Comparison of ENCODE assay signal across 25 mouse cellular contexts in genomic region chr5:38280075-38280474, GRCm38 (mm10). TPM values are rescaled to one million over a fixed set of nuclear protein-coding genes. Genes with fewer than 3 reads are reported as not detected.
"Had no signal": no experiment of that assay in that cellular context is flagged by ENCODE, and none has a peak within 500 bp of the region (broad histone marks: within the 10 kb centered on the region; RNA-seq: fewer than 3 reads in every experiment).

No protein-coding gene starts in this region.

- H3K9ac ChIP-seq: liver, embryonic 15.5 days; liver, postnatal 0 days; lung, embryonic 15.5 days; midbrain, embryonic 13.5 days; midbrain, embryonic 15.5 days; neural tube, embryonic 13.5 days; neural tube, embryonic 15.5 days; stomach, embryonic 15.5 days had no signal

- ATAC-seq: liver, postnatal 0 days; lung, postnatal 0 days; midbrain, embryonic 13.5 days; midbrain, embryonic 15.5 days had no signal

- H3K4me1 ChIP-seq: liver, embryonic 15.5 days had no signal

- H3K4me2 ChIP-seq: liver, embryonic 15.5 days; lung, embryonic 15.5 days; midbrain, embryonic 11.5 days; midbrain, embryonic 13.5 days; midbrain, embryonic 15.5 days; neural tube, embryonic 13.5 days; neural tube, embryonic 15.5 days; stomach, embryonic 15.5 days had no signal

- H3K36me3 ChIP-seq: liver, embryonic 15.5 days; lung, embryonic 15.5 days; midbrain, embryonic 13.5 days; midbrain, embryonic 15.5 days; neural tube, embryonic 13.5 days; neural tube, embryonic 15.5 days; stomach, embryonic 15.5 days had no signal

- H3K4me3 ChIP-seq: liver, embryonic 15.5 days; lung, embryonic 15.5 days; megakaryocyte, embryonic 14.5 days; midbrain, embryonic 13.5 days; midbrain, embryonic 15.5 days; neural tube, embryonic 13.5 days; neural tube, embryonic 15.5 days; stomach, embryonic 15.5 days had no signal

- H3K9me3 ChIP-seq: liver, embryonic 15.5 days; lung, embryonic 15.5 days; megakaryocyte, embryonic 14.5 days; midbrain, embryonic 13.5 days; midbrain, embryonic 15.5 days; neural tube, embryonic 13.5 days; neural tube, embryonic 15.5 days; stomach, embryonic 15.5 days had no signal

- DNase-seq: liver, postnatal 0 days; lung, adult 2 months; lung, postnatal 14 days; lung, postnatal 36 days; retina, postnatal 1 day; right cerebral cortex, adult 18-20 months; right cerebral cortex, postnatal 25 days; thymus, adult 18-20 months; thymus, postnatal 14 days; thymus, postnatal 36 days had no signal

- H3K27ac ChIP-seq: liver, embryonic 15.5 days; lung, embryonic 15.5 days; macrophage; midbrain, embryonic 13.5 days; midbrain, embryonic 15.5 days; neural tube, embryonic 13.5 days; neural tube, embryonic 15.5 days; stomach, embryonic 15.5 days; stomach, postnatal 0 days had no signal

RNA-seq across cellular contexts. Expression of gene Otop1, which starts 4.3 kb away (rescaled TPM):
- total RNA-seq: monocyte, adult 5-6 weeks had no signal
- polyA plus RNA-seq: liver, embryonic 15.5 days; liver, postnatal 0 days; lung, embryonic 15.5 days; lung, postnatal 0 days; macrophage; midbrain, embryonic 11.5 days; midbrain, embryonic 13.5 days; midbrain, embryonic 15.5 days; neural tube, embryonic 11.5 days; neural tube, embryonic 13.5 days; stomach, embryonic 15.5 days had no signal

RNA-seq across cellular contexts. Expression of gene Drd5, which starts 39.1 kb away (rescaled TPM):
- total RNA-seq: monocyte, adult 5-6 weeks had no signal
- polyA plus RNA-seq: liver, embryonic 15.5 days; liver, postnatal 0 days; lung, adult 2 months; lung, embryonic 15.5 days; lung, postnatal 0 days; macrophage; neural tube, embryonic 11.5 days; stomach, embryonic 15.5 days; stomach, postnatal 0 days; testis, adult 2 months had no signal
